ENCODE assay signal across 9 mouse cellular contexts in genomic region chr17:35052271-35052798, GRCm38 (mm10). TPM values are rescaled to one million over a fixed set of nuclear protein-coding genes. Genes with fewer than 3 reads are reported as not detected.
DNase-seq lines count a peak whose midpoint lies in the region; ATAC-seq and TF ChIP-seq lines count a peak whose summit lies in the region.
"Had no signal": no experiment of that assay in that cellular context is flagged by ENCODE, and none has a peak within 500 bp of the region (broad histone marks: within the 10 kb centered on the region; RNA-seq: fewer than 3 reads in every experiment).

No protein-coding gene starts in this region.

- WGBS in kidney, embryonic 16.5 days = 72% methylated on average over 12 of the region's 12 CpGs
- WGBS in embryonic facial prominence, embryonic 10.5 days = 80% methylated on average over 12 of the region's 12 CpGs
- WGBS in hindbrain, postnatal 0 days = 70% methylated on average over 12 of the region's 12 CpGs

- H3K36me3 ChIP-seq in kidney, embryonic 16.5 days (ENCODE audit: insufficient read depth, low read length) = peaks cover 46% of the 10 kb centered on the region
- peaks cover 56% of the 10 kb centered on the region for H3K36me3 ChIP-seq in embryonic facial prominence, embryonic 10.5 days (replicated peaks)
- H3K36me3 ChIP-seq in hindbrain, postnatal 0 days (ENCODE audit: insufficient read depth, low read length) = no peaks in the 10 kb centered on the region; the same call in 1 of the 2 replicates
- peaks cover 37% of the 10 kb centered on the region for H3K36me3 ChIP-seq in myocyte (ENCODE audit: control insufficient read depth, insufficient read depth)

- TF ChIP-seq CTCF in hindbrain, postnatal 0 days (IDR thresholded peaks at IDR 0.05; ENCODE audit: low read depth) = no peak

- peak overlapping the region; percentile 94 for H3K4me2 ChIP-seq in kidney, embryonic 16.5 days (replicated peaks; ENCODE audit: low read depth, low read length)
- H3K4me2 ChIP-seq in hindbrain, postnatal 0 days (ENCODE audit: low read depth, low read length) = peak overlapping the region; percentile 67; the same call in 1 of the 2 replicates
- H3K4me2 ChIP-seq in myocyte (ENCODE audit: low read depth) = peak overlapping the region; percentile 86

- no peak for TF ChIP-seq POLR2A in myocyte (IDR thresholded peaks at IDR 0.05; ENCODE audit: insufficient read length, low read depth)

- H3K27ac ChIP-seq in kidney, embryonic 16.5 days (ENCODE audit: low read length) = peak overlapping the region; percentile 99
- H3K27ac ChIP-seq in embryonic facial prominence, embryonic 10.5 days (replicated peaks) = peak overlapping the region; percentile 97
- peak overlapping the region; percentile 74 for H3K27ac ChIP-seq in hindbrain, postnatal 0 days

- H3K4me1 ChIP-seq in kidney, embryonic 16.5 days (ENCODE audit: insufficient read depth, low read length) = peaks cover 44% of the 10 kb centered on the region
- peaks cover 55% of the 10 kb centered on the region for H3K4me1 ChIP-seq in embryonic facial prominence, embryonic 10.5 days
- 0 out of 2 replicates have a peak, but pooled peaks cover 4% of the 10 kb centered on the region for H3K4me1 ChIP-seq in hindbrain, postnatal 0 days (ENCODE audit: insufficient read depth, low read length)

- DNase-seq in kidney, postnatal 10 days = no peak
- DNase-seq in embryonic facial prominence, embryonic 10.5 days (ENCODE audit: low spot score) = no peak
- no peak for DNase-seq in hindbrain, postnatal 0 days (ENCODE audit: low spot score)
- DNase-seq in thymus, adult 18-20 months = no peak
- no peak for DNase-seq in adrenal gland, adult 2 months
- no peak for DNase-seq in urinary bladder, postnatal 36 days (ENCODE audit: low spot score in 2 of 2)

- peak overlapping the region; percentile 86 for H3K4me3 ChIP-seq in kidney, embryonic 16.5 days (ENCODE audit: low read length)
- H3K4me3 ChIP-seq in embryonic facial prominence, embryonic 10.5 days = peak overlapping the region; percentile 83
- no peak overlapping the region; the same call in 1 of the 2 replicates for H3K4me3 ChIP-seq in hindbrain, postnatal 0 days (ENCODE audit: low read length)
- H3K4me3 ChIP-seq in myocyte = peak overlapping the region; percentile 96

- H3ac ChIP-seq in myocyte (ENCODE audit: control insufficient read depth, insufficient read length) = peak overlapping the region; percentile 1

- no peaks in the 10 kb centered on the region for H3K27me3 ChIP-seq in kidney, embryonic 16.5 days (ENCODE audit: insufficient read depth, low read length)
- H3K27me3 ChIP-seq in embryonic facial prominence, embryonic 10.5 days (replicated peaks; ENCODE audit: low read depth, poor library complexity, severe bottlenecking) = no peaks in the 10 kb centered on the region
- no peaks in the 10 kb centered on the region for H3K27me3 ChIP-seq in hindbrain, postnatal 0 days (ENCODE audit: insufficient read depth, low read length)
- no peaks in the 10 kb centered on the region for H3K27me3 ChIP-seq in myocyte (ENCODE audit: control insufficient read depth, insufficient read depth, insufficient read length)

- no peak for ATAC-seq in kidney, embryonic 16.5 days (ENCODE audit: low FRiP score, low TSS enrichment)
- no peak for ATAC-seq in hindbrain, postnatal 0 days

- peak overlapping the region; percentile 96 for H3K9ac ChIP-seq in kidney, embryonic 16.5 days (replicated peaks; ENCODE audit: low read length)
- peak overlapping the region; percentile 22; the same call in 1 of the 2 replicates for H3K9ac ChIP-seq in hindbrain, postnatal 0 days (replicated peaks; ENCODE audit: low read length)

- H3K79me2 ChIP-seq in myocyte (ENCODE audit: control insufficient read depth, insufficient read depth) = peaks cover 47% of the 10 kb centered on the region

- H3K9me3 ChIP-seq in kidney, embryonic 16.5 days (ENCODE audit: low read length) = no peaks in the 10 kb centered on the region
- no peaks in the 10 kb centered on the region for H3K9me3 ChIP-seq in embryonic facial prominence, embryonic 10.5 days
- H3K9me3 ChIP-seq in hindbrain, postnatal 0 days (ENCODE audit: low read length) = no peaks in the 10 kb centered on the region

TF ChIP-seq in myocyte, 11 proteins besides CTCF, POLR2A, EP300 and RAD21:
- no peak for TF ChIP-seq MAX (IDR thresholded peaks at IDR 0.05; ENCODE audit: low read depth)

RNA-seq across cellular contexts. Expression of gene Clic1, which starts 2.6 kb away (rescaled TPM):
- 341 and 345 TPM in 2 replicates for polyA plus RNA-seq in kidney, embryonic 16.5 days (2015; fragmentation: Nextera tagmentation; extraction: Ambion mirVana)
- polyA plus RNA-seq in embryonic facial prominence, embryonic 10.5 days (2016; fragmentation: Nextera tagmentation; extraction: Ambion mirVana) = 190 and 191 TPM in 2 replicates
- 56.9 and 59.5 TPM in 2 replicates for total RNA-seq in hindbrain, postnatal 0 days (2014; rRNA removed)
- 81.9 and 88.5 TPM in 2 replicates for polyA plus RNA-seq in hindbrain, postnatal 0 days (2015; fragmentation: Nextera tagmentation; extraction: Ambion mirVana)
- 412 TPM for polyA plus RNA-seq in myocyte (2012; fragmentation: generic; extraction: Trizol)
- total RNA-seq in adrenal gland, adult 2 months (2021) = 100 to 1,000 TPM in 1 of 2 experiments, 10 to 100 TPM in 1; 80.8 to 136 TPM
- polyA plus RNA-seq in adrenal gland, adult 2 months (2012; rRNA removed) = 62.2 and 64.1 TPM in 2 replicates

RNA-seq across cellular contexts. Expression of gene Msh5, which starts 5.8 kb away (rescaled TPM):
- polyA plus RNA-seq in kidney, embryonic 16.5 days (2015; fragmentation: Nextera tagmentation; extraction: Ambion mirVana) = 4.5 and 6.9 TPM in 2 replicates
- 3.9 and 4.4 TPM in 2 replicates for polyA plus RNA-seq in embryonic facial prominence, embryonic 10.5 days (2016; fragmentation: Nextera tagmentation; extraction: Ambion mirVana)
- 1.1 and 6.4 TPM in 2 replicates for total RNA-seq in hindbrain, postnatal 0 days (2014; rRNA removed)
- 2.2 and 3.1 TPM in 2 replicates for polyA plus RNA-seq in hindbrain, postnatal 0 days (2015; fragmentation: Nextera tagmentation; extraction: Ambion mirVana)
- polyA plus RNA-seq in myocyte (2012; fragmentation: generic; extraction: Trizol) = 2.1 TPM
- under 1 TPM; 0.75 to 0.93 TPM for total RNA-seq in adrenal gland, adult 2 months (2021)
- polyA plus RNA-seq in adrenal gland, adult 2 months (2012; rRNA removed) = 1.3 and 1.7 TPM in 2 replicates

RNA-seq across cellular contexts. Expression of gene Ddah2, which starts 6.5 kb away (rescaled TPM):
- 375 and 376 TPM in 2 replicates for polyA plus RNA-seq in kidney, embryonic 16.5 days (2015; fragmentation: Nextera tagmentation; extraction: Ambion mirVana)
- polyA plus RNA-seq in embryonic facial prominence, embryonic 10.5 days (2016; fragmentation: Nextera tagmentation; extraction: Ambion mirVana) = 482 and 503 TPM in 2 replicates
- 216 and 228 TPM in 2 replicates for total RNA-seq in hindbrain, postnatal 0 days (2014; rRNA removed)
- polyA plus RNA-seq in hindbrain, postnatal 0 days (2015; fragmentation: Nextera tagmentation; extraction: Ambion mirVana) = 322 and 331 TPM in 2 replicates
- polyA plus RNA-seq in myocyte (2012; fragmentation: generic; extraction: Trizol) = 101 TPM
- 10 to 100 TPM in 1 of 2 experiments, 1 to 10 TPM in 1; 7.2 to 26.6 TPM for total RNA-seq in adrenal gland, adult 2 months (2021)
- polyA plus RNA-seq in adrenal gland, adult 2 months (2012; rRNA removed) = 25.9 and 35.6 TPM in 2 replicates

RNA-seq across cellular contexts. Expression of gene Ly6g6c, which starts 12.9 kb away (rescaled TPM):
- not detected in 2 replicates for polyA plus RNA-seq in kidney, embryonic 16.5 days (2015; fragmentation: Nextera tagmentation; extraction: Ambion mirVana)
- 0.31 and 0.35 TPM in 2 replicates for polyA plus RNA-seq in embryonic facial prominence, embryonic 10.5 days (2016; fragmentation: Nextera tagmentation; extraction: Ambion mirVana)
- not detected in 2 replicates for total RNA-seq in hindbrain, postnatal 0 days (2014; rRNA removed)
- not detected in 2 replicates for polyA plus RNA-seq in hindbrain, postnatal 0 days (2015; fragmentation: Nextera tagmentation; extraction: Ambion mirVana)
- polyA plus RNA-seq in myocyte (2012; fragmentation: generic; extraction: Trizol) = 0.18 TPM
- total RNA-seq in adrenal gland, adult 2 months (2021) = not detected
- polyA plus RNA-seq in adrenal gland, adult 2 months (2012; rRNA removed) = not detected in 2 replicates
- total RNA-seq: adrenal gland, adult 18-20 months had no signal

RNA-seq across cellular contexts. Expression of gene Mpig6b, which starts 13.6 kb away (rescaled TPM):
- polyA plus RNA-seq in kidney, embryonic 16.5 days (2015; fragmentation: Nextera tagmentation; extraction: Ambion mirVana) = 0.49 and 0.52 TPM in 2 replicates
- polyA plus RNA-seq in embryonic facial prominence, embryonic 10.5 days (2016; fragmentation: Nextera tagmentation; extraction: Ambion mirVana) = 0.52 and 0.93 TPM in 2 replicates
- not detected in 2 replicates for total RNA-seq in hindbrain, postnatal 0 days (2014; rRNA removed)
- polyA plus RNA-seq in hindbrain, postnatal 0 days (2015; fragmentation: Nextera tagmentation; extraction: Ambion mirVana) = 0.18 TPM in 2 replicates
- not detected for polyA plus RNA-seq in myocyte (2012; fragmentation: generic; extraction: Trizol)
- not detected for total RNA-seq in adrenal gland, adult 2 months (2021)
- 0.06 TPM in 1 of 2 replicates, not detected in the other for polyA plus RNA-seq in adrenal gland, adult 2 months (2012; rRNA removed)
